In genomic region chr8:48865485-48865884, GRCm38 (mm10) we compare ENCODE assay signal across 23 mouse cellular contexts. TPM values are rescaled to one million over a fixed set of nuclear protein-coding genes. Genes with fewer than 3 reads are reported as not detected.
DNase-seq lines count a peak whose midpoint lies in the region; ATAC-seq and TF ChIP-seq lines count a peak whose summit lies in the region.
"Had no signal": no experiment of that assay in that cellular context is flagged by ENCODE, and none has a peak within 500 bp of the region (broad histone marks: within the 10 kb centered on the region; RNA-seq: fewer than 3 reads in every experiment).

No protein-coding gene starts in this region.

- H3K4me2 ChIP-seq in kidney, embryonic 14.5 days (replicated peaks; ENCODE audit: low read depth, low read length): no peak overlapping the region
- no peak overlapping the region for H3K4me2 ChIP-seq in intestine, embryonic 15.5 days (replicated peaks)
- H3K4me2 ChIP-seq in liver, embryonic 14.5 days (ENCODE audit: low read depth): no peak overlapping the region
- H3K4me2 ChIP-seq in stomach, embryonic 16.5 days (ENCODE audit: low read depth, low read length): no peak overlapping the region
- H3K4me2 ChIP-seq: embryonic facial prominence, embryonic 13.5 days; forebrain, embryonic 15.5 days; heart, embryonic 13.5 days; hindbrain, embryonic 14.5 days had no signal

- H3K4me3 ChIP-seq in kidney, embryonic 14.5 days (ENCODE audit: low read length): no peak overlapping the region
- H3K4me3 ChIP-seq in intestine, embryonic 15.5 days (replicated peaks): no peak overlapping the region
- H3K4me3 ChIP-seq in liver, embryonic 14.5 days (ENCODE audit: insufficient read depth in 1 of 2, low read depth in 2 of 2, low read length in 2 of 2): no peak overlapping the region
- no peak overlapping the region for H3K4me3 ChIP-seq in stomach, embryonic 16.5 days (replicated peaks; ENCODE audit: low read length)
- H3K4me3 ChIP-seq: embryonic facial prominence, embryonic 13.5 days; forebrain, embryonic 15.5 days; heart, embryonic 13.5 days; left cerebral cortex, adult 2 months had no signal

- ATAC-seq in kidney, embryonic 14.5 days (ENCODE audit: low FRiP score, low TSS enrichment): no peak
- peak; percentile 98 for ATAC-seq in intestine, embryonic 15.5 days
- peak; percentile 57; the same call in 1 of the 2 replicates for ATAC-seq in liver, embryonic 14.5 days (ENCODE audit: insufficient read depth)
- ATAC-seq in stomach, embryonic 16.5 days (ENCODE audit: insufficient read depth, low FRiP score): peak; percentile 74
- ATAC-seq: forebrain, embryonic 15.5 days; midbrain, embryonic 16.5 days had no signal

- H3K4me1 ChIP-seq in kidney, embryonic 14.5 days (ENCODE audit: control insufficient read depth, insufficient read depth, low read length): no peaks in the 10 kb centered on the region
- no peaks in the 10 kb centered on the region for H3K4me1 ChIP-seq in intestine, embryonic 15.5 days (replicated peaks)
- H3K4me1 ChIP-seq in liver, embryonic 14.5 days (replicated peaks; ENCODE audit: control insufficient read depth in 2 of 2, insufficient read depth in 2 of 2, low read length in 1 of 2): no peaks in the 10 kb centered on the region
- no peaks in the 10 kb centered on the region for H3K4me1 ChIP-seq in stomach, embryonic 16.5 days (ENCODE audit: control insufficient read depth, insufficient read depth, low read length)
- H3K4me1 ChIP-seq: forebrain, embryonic 15.5 days; heart, embryonic 13.5 days had no signal

- H3K27ac ChIP-seq in kidney, embryonic 14.5 days (ENCODE audit: low read depth, low read length): no peak overlapping the region
- H3K27ac ChIP-seq in intestine, embryonic 15.5 days: no peak overlapping the region
- no peak overlapping the region for H3K27ac ChIP-seq in liver, embryonic 14.5 days
- H3K27ac ChIP-seq in stomach, embryonic 16.5 days (ENCODE audit: low read length): no peak overlapping the region
- H3K27ac ChIP-seq: embryonic facial prominence, embryonic 13.5 days; forebrain, embryonic 15.5 days; heart, embryonic 13.5 days; hindbrain, embryonic 14.5 days; kidney, postnatal 0 days; left cerebral cortex, adult 2 months had no signal

- no peak for TF ChIP-seq CTCF in liver, embryonic 14.5 days (IDR thresholded peaks at IDR 0.05; ENCODE audit: low read depth)

- peak; percentile 28 to 50 for DNase-seq in kidney, adult 8-10 months
- peak in 2 of 3 experiments; percentile 10 to 18 for DNase-seq in liver, embryonic 14.5 days (ENCODE audit: low read depth in 3 of 3, low spot score in 3 of 3)
- no peak for DNase-seq in frontal cortex, postnatal 10 days (ENCODE audit: low spot score in 2 of 2)
- no peak for DNase-seq in thymus, postnatal 25 days
- DNase-seq: adrenal gland, postnatal 14 days; cerebellum, adult 11 months; cerebellum, postnatal 10 days; left cerebral cortex, postnatal 4 days; lung, adult 2 months; lung, postnatal 4 days; right cerebral cortex, postnatal 25 days; thymus, postnatal 36 days had no signal

- H3K27me3 ChIP-seq in kidney, embryonic 14.5 days (ENCODE audit: control insufficient read depth, insufficient read depth, low read length): no peaks in the 10 kb centered on the region
- no peaks in the 10 kb centered on the region for H3K27me3 ChIP-seq in intestine, embryonic 15.5 days (replicated peaks)
- H3K27me3 ChIP-seq in liver, embryonic 14.5 days (ENCODE audit: control insufficient read depth, insufficient read depth, low read length): no peaks in the 10 kb centered on the region
- H3K27me3 ChIP-seq in stomach, embryonic 16.5 days (ENCODE audit: control insufficient read depth, insufficient read depth, low read length): no peaks in the 10 kb centered on the region
- H3K27me3 ChIP-seq: CH12.LX; embryonic facial prominence, embryonic 13.5 days; forebrain, embryonic 15.5 days; heart, embryonic 13.5 days had no signal

- no peak overlapping the region for H3K9ac ChIP-seq in kidney, embryonic 14.5 days (ENCODE audit: low read depth, low read length)
- no peak overlapping the region for H3K9ac ChIP-seq in intestine, embryonic 15.5 days
- H3K9ac ChIP-seq in liver, embryonic 14.5 days (replicated peaks): no peak overlapping the region
- no peak overlapping the region for H3K9ac ChIP-seq in stomach, embryonic 16.5 days (ENCODE audit: low read length)
- H3K9ac ChIP-seq: embryonic facial prominence, embryonic 13.5 days; forebrain, embryonic 15.5 days; heart, embryonic 13.5 days; hindbrain, embryonic 14.5 days had no signal

- TF ChIP-seq EP300 in liver, embryonic 14.5 days (IDR thresholded peaks at IDR 0.05; ENCODE audit: low read depth): no peak

- WGBS in kidney, embryonic 14.5 days: 66% methylated on average over 4 of the region's 4 CpGs
- 54% methylated on average over 4 of the region's 4 CpGs for WGBS in intestine, embryonic 15.5 days
- WGBS in liver, embryonic 14.5 days (ENCODE audit: insufficient replicate concordance): 46% methylated on average over 4 of the region's 4 CpGs
- 48% methylated on average over 4 of the region's 4 CpGs for WGBS in stomach, embryonic 16.5 days

- no peaks in the 10 kb centered on the region for H3K9me3 ChIP-seq in kidney, embryonic 14.5 days (ENCODE audit: control insufficient read depth, low read length)
- H3K9me3 ChIP-seq in intestine, embryonic 15.5 days: no peaks in the 10 kb centered on the region
- no peaks in the 10 kb centered on the region for H3K9me3 ChIP-seq in liver, embryonic 14.5 days (ENCODE audit: control insufficient read depth, low read length)
- no peaks in the 10 kb centered on the region for H3K9me3 ChIP-seq in stomach, embryonic 16.5 days (replicated peaks; ENCODE audit: control insufficient read depth, low read length)
- H3K9me3 ChIP-seq: embryonic facial prominence, embryonic 13.5 days; forebrain, embryonic 15.5 days; heart, embryonic 13.5 days had no signal

- no peaks in the 10 kb centered on the region for H3K36me3 ChIP-seq in kidney, embryonic 14.5 days (ENCODE audit: control insufficient read depth, insufficient read depth, low read length)
- H3K36me3 ChIP-seq in intestine, embryonic 15.5 days: no peaks in the 10 kb centered on the region
- H3K36me3 ChIP-seq in liver, embryonic 14.5 days (replicated peaks; ENCODE audit: control insufficient read depth, insufficient read depth, low read depth): no peaks in the 10 kb centered on the region
- no peaks in the 10 kb centered on the region for H3K36me3 ChIP-seq in stomach, embryonic 16.5 days (ENCODE audit: control insufficient read depth, insufficient read depth, low read length)
- H3K36me3 ChIP-seq: embryonic facial prominence, embryonic 13.5 days; forebrain, embryonic 15.5 days; heart, embryonic 13.5 days had no signal

RNA-seq across cellular contexts. Expression of gene Tenm3, which starts 21.7 kb away (rescaled TPM):
- polyA plus RNA-seq in kidney, embryonic 14.5 days (2014; fragmentation: Nextera tagmentation; extraction: Ambion mirVana): 19.9 and 34.4 TPM in 2 replicates
- 15.5 and 16.4 TPM in 2 replicates for polyA plus RNA-seq in intestine, embryonic 15.5 days (2015; fragmentation: Nextera tagmentation; extraction: Ambion mirVana)
- polyA plus RNA-seq in liver, embryonic 14.5 days (2012; rRNA removed): 1.8 and 2.2 TPM in 2 replicates
- polyA plus RNA-seq in liver, embryonic 14.5 days (2014; fragmentation: Nextera tagmentation; extraction: Ambion mirVana): 3.1 TPM in 2 replicates
- 12.5 and 13.0 TPM in 2 replicates for polyA plus RNA-seq in stomach, embryonic 16.5 days (2015; fragmentation: Nextera tagmentation; extraction: Ambion mirVana)

Comparison
In these comparisons a context has a peak if more than half of its experiments do, and no peak if none do; other contexts are left out.
1. DNase-seq: peak in kidney, adult 8-10 months (2 of 2) and liver, embryonic 14.5 days (2 of 3); none in frontal cortex, postnatal 10 days (0 of 2) and thymus, postnatal 25 days (single experiment).